Mouse (Mus musculus) cerebellum, postnatal 36 days (tissue): ENCODE results near the gene Trarg1.
"Not testable (repeated sequence)": the region's sequence is repeated elsewhere in the genome, so short reads cannot be mapped to it uniquely, and the experiment has no call there.

Experiments
- DNase-seq, 2 experiments: peaks; one replicate each; pipeline ENCODE4 v3.0.0; 2021 to 2022; ENCODE audit warnings: mixed read lengths in 2 of 2

The Trarg1 gene

DNA sequence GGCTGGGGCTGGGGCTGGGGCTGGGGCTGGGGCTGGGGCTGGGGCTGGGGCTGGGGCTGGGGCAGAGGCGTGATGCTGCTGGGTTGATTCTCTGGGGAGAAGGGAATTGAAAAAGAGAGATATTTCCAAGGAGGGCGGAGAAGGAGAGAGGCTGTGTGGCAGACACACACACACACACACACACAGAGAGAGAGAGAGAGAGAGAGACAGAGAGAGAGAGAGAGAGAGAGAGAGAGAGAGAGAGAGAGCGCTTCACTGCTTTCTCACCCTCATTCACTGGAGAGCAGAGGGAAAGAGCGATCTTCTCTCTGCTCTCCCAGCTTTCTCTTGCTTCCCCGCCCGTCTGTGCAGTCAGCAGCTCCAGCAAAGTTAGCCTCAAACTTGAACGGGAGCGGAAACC is at the start of gene Trarg1:
TSS of gene Trarg1 (plus strand) at position 301 of the 400 bp plus-strand sequence.
- not testable (repeated sequence) for DNase-seq

DNA sequence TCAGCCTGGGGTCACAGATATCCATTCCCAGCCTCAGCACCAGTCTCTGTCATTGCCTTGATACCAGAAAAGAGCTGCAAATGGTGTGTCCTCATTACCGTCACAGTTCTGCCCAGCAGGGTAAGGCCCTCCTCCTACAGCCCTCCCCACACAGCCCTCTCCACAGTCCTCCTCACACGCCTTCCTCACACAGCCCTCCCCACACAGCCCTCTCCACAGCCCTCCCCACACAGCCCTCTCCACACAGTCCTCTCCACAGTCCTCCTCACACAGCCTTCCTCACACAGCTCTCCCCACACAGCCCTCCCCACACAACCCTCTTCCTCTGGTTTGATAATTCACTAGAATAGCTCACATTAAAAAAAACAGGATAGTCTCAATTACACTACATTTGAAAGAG is 49.6 kb upstream of the Trarg1 start:
- no peak for DNase-seq

DNA sequence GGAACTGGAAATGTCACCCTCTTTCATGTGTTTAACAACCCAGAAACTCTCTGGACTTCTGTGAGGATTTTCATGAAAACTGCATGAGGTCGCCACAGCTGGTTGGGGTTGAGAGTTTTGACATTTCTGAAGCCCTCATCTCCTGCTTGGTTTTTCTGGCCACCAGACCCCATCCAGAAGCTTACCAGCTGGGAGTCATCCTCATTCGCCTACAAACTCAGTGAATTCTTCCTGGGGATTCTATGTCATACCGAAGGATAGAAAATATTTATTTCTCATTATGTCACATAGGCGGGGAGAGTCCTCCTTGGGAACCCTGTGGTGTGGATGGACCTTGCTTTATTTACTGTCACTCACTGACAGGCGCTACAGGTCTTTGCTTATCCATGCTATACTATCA is 49.1 kb upstream of the Trarg1 start:
- no peak for DNase-seq

DNA sequence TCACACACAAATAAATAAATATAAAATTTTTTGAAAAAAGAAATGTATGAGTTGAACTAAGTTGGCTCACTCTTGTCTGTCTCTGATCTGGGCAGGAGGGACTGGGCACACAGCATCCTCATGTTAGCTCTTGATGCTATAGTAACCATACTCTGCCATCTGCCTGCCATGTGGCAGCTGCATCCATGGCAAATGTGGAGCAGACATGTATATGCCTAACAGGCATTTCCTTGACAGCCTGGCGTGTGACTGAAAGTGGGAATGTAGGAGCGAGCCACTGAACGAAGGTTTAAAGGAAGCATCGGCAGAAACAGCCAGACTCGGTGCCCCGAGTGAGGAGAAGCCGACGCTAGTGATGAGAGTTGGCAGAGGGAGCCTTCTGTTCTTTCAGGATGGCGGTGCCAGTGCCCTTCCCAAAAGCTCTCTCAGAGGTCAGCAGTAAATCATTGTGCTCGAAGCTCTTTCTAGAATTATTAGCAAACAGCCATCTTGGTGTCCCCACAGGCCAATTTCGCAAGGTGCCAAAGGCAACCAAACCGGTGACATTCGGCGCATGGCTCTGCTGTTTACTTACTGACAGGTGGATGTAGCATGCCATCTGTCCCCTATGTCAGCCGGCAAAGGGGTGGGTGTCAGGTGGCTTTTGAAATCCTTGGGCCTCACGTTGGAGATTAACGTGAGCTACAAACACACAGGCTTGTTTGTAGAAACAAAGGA is 40.2 kb upstream of the Trarg1 start:
- peak; percentile 57 to 62 for DNase-seq

DNA sequence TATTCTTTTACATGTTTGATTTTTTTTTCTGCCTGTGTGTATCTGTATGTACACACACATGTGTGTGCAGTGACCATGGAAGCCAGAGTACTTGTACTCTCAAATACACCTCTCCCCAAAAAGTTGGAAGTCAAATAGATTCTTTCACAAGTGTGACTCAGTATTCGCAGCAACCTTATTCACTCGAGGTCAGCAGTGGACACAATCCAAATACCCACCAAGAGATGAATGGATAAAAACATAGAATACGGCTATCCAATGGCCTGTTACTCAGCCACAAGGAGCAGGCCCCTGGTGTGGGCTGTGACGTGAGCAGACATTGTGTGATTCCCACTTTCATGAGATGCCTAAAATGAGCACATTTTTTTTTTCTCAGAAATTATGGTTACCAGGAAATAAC is 39.4 kb upstream of the Trarg1 start:
- no peak for DNase-seq

DNA sequence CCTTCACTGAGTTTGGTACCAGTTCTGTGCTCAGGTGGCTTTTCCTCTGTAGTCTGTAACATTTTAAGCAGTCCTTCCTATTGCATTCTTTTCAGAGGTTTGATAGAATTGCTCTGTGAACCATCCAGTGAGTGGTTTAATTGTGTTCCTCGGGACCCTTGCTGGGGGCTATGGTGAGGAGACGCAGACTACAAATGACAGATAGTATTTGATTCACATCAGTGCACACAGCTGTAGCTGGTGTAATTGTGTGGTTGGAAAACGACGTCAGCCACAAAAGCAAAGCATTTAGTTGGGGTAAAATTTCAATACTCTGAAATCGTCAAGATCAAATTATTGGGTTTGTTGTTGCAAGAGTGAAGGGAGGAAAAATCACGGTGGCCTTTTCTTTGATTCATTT is 35.4 kb upstream of the Trarg1 start:
- no peak for DNase-seq

DNA sequence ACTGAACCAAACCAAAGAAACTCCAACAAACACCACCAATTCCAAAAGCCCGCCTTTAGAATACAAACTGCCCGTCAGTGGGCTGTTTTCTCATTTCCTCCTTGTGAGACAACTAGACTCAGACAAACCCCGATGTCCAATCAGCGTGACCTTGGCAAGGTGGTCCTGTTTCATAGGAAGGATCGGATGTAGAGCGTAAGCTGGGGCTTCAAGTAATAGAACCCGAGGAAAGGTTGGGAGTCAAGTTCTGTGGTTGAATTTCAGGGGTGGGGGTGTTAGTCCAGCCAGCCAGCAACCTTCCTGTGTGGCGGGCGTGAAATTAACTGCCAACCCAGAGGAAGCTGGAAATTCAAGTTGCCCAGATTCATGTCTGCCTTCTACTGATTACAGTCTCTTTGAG is 34.6 kb upstream of the Trarg1 start:
- DNase-seq, result no peak

DNA sequence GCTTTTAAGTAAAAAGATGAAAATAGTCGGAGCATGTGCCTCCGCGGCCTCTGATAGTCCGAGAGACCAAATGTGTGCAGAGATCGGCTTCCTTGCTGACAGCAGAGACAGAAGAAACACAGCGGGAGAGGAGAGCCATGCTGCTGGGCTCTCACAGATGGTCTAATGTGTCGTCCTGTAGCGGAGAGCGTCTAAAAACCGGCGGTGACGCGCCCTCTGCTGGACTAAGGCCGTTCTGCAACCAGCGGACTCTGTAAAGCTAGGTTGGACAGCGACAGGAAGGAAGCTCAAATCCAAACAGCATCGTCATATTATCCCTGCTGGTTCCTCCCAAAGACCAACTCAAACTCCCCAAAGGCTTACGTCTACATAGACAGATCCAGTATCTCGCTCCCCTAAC is 33.7 kb upstream of the Trarg1 start:
- DNase-seq, result peak; percentile 96 to 99

DNA sequence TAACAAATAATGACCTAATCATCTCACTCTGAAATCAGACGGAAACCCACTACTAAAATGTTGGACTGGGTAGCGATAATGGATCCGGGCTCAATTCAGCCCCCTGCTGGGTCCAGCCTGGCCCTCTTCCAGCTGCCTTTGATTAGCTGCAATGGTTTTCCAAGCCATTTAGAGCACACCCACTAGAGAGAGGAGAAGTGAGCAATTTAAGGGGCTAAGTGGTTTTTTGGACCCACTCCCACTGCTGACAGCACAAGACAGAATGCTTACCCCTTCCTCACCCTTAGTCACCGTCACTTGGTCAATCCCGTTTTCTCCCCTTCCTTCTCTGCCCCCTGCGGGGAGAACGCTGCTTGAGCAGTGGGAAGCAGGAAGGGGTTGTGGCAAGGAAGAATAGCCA is 32.5 kb upstream of the Trarg1 start:
- DNase-seq, result peak in 1 of 2 experiments; percentile 30

DNA sequence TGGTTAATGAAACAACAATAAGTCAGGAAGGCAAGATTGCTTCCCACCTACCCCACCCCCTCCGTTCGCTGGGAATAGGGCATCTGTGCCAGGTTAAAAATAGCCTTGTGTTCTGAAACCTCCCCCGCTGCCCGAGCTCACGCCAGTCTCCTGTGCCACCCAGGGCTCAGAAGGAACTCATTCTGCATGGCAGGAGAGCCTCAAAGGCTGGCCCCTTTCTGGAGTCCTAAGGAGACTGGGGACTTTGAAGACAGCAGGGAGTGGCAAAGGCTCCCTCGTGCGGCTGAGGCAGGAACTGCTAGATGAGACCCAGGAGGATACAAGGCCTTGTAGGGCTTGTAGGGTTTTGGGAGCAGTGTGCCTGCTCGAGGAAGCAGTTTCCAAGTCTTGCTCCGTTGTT is 32.1 kb upstream of the Trarg1 start:
- DNase-seq, result peak; percentile 76 to 80

DNA sequence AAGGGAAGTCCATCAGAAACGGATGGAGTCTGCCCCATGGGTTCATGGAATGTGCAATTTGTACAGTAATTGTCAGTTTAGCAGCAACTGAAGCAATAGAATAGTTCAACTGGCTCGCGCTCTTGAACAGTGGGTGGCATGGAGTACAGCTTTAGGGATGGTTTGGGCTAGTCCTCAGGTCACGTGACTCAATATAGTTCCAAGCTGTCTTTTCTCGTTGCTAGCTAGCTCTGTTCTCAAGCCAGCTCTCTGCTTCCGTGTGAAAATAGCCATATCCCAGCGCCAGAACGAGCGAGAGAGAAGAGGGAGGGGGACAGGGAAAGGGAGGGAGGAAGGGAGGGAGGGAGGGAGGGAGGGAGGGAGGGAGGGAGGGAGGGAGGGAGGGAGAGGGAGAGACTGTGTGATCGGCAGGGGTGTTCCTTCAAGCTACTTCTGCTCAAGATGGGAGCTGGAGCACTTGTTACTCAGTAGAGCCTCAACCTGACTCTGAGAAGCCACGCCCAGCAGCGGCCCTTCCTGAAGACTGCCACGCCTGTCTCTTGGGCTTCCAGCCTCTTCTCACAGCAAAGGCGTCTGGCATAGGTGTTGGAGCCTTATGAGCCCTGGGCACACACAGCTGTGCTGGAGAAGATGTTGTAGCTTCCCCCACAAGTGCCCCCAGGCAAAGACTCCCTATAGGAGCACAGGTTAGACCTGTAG is 28.6 kb upstream of the Trarg1 start:
- no peak for DNase-seq

DNA sequence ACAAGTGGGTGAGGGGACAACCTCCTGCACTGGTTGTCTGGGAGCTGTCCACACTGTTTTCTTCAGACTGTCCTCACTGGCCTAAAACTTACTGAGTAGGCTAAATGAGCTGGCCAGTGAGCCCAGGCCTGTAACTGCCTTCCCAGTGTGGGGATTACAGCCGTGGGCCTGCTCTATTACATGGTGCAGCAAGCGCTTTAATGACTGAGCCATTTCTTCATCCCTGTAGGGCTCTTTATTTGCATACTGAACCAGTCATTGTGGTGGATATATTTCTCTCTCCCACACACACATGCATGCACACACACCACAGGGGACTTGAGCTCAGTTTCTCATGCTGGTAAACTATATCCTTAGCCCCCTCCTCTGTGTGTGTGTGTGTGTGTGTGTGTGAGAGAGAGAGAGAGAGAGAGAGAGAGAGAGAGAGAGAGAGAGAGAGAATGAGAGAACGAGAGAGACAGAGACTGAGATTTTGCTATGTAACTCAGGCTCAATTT is 26.7 kb upstream of the Trarg1 start:
- DNase-seq, result no peak

DNA sequence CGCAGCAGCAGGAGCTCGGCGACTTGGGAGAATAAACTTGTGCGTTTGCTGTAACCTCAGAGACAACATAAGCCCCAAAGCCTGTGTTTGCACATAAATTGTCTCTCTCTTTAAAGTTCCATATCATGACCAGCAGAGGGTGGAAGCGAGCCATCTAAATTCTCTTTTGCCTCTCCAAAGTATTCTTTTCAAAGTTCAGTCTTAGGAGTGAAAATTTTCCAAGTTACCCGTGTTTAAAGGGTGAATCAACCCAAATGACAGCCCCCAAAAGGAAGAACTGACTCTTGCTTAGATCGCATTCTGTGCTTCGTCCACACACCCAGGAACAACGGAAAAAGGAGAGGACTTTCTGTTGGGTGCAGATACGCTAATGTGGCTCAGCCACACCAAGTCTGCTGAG is 24.5 kb upstream of the Trarg1 start:
- peak; percentile 51 to 70 for DNase-seq

DNA sequence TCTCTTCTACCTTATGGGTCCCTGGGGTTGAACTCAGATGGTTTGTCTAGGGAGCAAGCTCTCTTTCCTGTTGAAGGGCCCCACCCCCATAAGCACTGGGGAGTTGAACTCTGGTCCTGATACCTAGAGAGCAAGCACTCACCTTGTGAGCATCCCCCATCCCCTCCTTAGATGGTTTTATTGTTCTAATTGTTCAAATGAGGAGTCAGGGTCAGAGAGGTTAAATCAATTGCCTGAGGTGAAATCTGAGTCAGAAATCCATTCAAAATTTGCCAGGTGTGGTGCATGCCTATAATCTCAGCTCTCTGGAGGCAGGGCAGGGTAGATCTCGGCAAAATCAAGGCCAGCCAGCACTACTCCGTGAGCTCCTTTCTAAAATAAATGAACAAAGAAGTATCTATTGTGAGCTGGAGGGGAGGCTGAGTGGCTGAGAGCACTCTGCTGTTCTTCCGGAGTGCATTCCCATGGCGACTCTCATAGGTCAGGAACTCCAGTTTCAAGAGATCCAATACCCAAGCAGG is 22.1 kb upstream of the Trarg1 start:
- DNase-seq, result no peak

DNA sequence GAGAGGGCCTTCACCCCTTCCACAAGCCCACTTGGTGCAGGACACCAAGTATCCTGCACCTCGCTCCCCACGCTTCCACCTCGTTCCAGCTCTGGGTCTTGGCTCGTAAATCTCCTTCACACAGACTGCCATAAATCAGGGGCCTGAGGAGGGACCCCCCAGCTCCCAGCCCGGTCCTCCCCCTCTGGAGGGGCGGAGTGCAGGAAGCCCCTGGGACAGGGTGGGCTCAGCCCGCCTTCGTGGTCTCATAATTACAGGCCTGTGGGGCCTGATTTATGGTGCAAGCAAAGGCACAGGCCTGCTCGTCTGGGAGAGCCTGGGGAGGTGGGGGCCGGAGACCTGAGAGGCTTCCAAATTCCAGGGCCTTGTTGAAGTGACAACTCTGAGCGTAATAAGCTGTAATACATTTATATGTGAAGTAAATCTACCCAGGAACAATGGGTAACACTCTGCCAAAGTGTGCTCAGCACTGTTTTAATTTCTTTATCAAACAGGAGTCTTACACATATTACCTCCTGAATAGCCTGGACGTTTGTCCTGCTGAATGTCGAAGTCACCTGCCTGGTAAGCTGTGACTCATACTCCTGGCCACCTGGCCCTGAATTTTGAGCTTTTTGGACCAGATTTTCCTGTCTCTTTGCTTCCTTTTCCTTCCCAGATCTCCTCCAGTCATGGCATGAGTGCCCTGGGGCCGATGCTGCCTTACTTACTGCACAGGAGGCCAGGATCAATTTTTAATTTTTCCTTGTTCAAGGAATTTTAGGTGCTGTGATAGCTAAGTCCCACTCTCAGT is 20.3 kb upstream of the Trarg1 start:
- peak; percentile 38 to 58 for DNase-seq

DNA sequence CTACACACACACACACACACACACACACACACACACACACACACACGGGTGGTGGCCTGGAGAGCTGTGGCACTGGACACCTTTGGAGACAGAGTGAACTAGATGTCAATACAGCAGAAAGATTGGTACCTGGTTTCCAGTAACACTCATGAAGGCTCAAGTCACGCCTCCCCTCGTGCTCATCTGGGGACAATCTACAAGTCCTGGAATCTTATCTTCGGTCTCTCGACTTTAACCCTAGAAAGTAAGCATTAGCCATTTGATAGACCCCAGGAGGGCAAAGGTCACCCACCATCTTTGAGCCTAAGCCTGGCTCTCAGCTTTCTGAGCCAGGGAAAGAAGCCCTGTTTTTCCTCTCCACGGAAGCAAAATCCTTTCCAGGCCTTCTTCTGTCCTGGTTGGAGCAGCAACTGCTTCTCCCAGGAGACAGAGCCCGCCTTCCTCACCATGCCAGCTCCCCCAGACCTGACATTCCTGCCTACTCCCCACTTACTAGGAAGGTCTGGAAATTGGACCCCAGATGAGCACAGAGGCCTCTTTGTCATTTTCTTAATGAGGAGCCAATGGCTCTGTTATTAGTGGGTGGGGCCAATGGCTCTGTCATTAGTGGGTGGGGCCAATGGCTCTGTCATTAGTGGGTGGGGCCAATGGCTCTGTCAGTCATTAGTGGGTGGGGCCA is 17.7 kb upstream of the Trarg1 start:
- no peak for DNase-seq

DNA sequence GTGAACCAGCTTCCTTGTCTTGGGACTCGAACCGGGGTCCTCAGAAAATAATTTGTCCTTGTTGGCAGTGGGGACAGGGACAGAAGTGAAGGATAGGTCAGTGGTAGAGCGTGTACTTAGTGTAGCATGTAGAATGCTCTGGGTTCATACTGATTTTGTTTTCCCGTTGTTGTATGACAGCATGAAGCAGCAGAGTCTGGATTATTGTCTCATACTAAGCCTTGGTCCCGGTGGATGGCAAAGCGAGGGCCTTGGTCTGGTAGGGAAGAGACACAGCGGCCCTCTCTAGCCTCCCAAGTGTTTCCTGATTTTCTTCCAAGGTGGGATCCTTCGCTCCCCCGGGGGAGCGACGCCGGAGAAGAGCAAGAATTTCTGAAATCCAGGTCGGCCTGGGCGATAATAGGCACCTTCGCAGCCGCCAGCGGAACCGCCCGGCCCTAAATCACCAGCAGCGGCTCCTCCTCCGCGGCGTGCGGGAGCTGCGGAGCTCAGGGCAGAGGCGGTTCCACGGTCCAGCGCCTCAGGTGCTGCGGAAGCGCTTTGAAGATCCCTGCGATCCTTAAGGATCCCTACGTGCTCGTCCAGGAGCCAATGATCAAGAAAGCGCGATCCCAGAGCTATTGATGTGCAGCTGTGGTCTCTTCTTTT is 13.5 kb upstream of the Trarg1 start:
- peak; percentile 45 to 52 for DNase-seq

DNA sequence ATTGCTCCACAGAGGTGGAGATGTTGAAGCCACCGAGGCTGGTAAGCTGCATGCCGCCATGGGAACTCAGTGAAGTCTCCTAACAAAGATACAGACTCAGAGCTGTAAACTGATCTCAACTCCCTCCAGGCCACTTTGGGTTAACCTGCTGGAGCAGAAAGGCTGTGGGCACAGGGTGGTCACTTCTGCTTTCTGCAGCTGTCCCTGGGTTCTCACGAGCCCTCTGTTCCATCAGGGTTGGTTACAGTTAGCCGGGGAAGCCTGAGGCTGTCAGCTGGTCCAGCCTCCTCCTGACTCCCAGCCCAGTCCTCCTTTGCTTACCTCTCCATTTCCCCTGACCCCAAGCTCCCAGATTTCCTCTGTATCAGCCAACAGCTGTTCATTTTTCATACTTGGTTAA is 11.8 kb upstream of the Trarg1 start:
- no peak for DNase-seq

DNA sequence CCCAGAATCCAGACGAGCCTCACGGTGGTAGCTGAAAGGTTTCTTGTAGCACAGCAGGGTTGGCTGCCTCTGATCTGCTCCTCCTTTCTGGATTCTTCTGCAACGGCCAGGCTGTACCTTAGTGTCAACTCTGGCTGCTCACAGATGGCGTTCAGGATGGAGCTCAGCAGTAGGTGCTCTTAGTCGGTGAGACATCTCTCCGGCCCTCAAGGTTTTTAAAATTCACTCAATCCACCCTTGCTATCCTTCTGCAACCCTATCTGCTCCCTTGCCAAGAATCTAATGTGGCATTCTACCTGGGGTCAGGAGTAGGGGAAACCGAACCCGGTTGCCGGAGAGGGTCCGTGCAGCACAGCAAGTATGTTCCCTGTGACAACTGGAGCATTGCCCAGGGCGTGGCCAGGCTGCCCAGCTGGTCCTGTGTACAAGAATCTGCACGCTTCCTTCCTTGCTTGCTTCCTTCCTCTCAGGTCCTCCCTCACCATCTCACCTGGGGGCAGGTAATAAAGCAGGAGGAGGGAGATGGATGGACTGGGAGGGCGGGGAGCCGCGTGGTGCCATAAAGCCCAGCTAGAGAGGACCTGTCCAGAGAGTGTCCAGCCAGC is 7.6 kb upstream of the Trarg1 start, which contains the start of gene Bhlha9:
TSS of gene Bhlha9 (plus strand) at position 600 of the 605 bp plus-strand sequence.
- DNase-seq, result peak; percentile 64 to 75

DNA sequence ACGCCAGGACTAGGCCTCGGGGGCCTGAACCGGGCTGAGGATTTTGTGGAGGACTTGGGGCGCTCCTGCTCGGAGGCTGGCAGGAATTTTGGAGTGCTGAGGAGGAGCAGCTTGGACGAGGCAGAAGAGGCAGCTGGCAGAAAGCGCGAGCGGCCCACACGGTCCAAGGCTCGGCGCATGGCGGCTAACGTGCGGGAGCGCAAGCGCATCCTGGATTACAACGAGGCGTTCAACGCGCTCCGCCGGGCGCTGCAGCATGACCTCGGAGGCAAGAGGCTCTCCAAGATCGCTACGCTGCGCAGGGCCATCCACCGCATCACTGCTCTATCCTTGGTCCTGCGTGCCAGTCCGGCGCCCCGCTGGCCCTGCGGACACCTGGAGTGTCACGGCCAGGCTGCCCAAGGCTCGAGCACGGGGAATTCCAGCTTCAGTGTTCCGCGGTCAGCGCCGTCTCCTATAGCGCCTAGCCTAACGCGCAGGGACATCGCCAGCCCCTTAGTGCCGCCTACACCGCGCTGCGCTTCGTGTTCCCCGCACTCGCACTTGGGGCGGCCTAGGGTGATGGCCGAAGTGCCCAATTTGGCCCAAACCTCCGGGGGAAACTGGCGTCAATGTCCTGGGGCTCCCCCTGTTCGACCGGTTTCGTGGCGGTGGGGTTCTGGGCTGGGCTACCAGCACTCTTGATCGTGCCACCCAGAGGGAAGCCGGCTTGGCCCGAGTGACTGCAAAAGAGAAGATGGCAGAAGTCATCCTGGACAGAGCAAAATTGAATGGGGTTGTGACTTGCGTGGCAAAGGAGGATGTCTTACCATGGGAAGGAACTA is 6.8 kb upstream of the Trarg1 start:
- DNase-seq, result peak in 1 of 2 experiments; percentile 63

DNA sequence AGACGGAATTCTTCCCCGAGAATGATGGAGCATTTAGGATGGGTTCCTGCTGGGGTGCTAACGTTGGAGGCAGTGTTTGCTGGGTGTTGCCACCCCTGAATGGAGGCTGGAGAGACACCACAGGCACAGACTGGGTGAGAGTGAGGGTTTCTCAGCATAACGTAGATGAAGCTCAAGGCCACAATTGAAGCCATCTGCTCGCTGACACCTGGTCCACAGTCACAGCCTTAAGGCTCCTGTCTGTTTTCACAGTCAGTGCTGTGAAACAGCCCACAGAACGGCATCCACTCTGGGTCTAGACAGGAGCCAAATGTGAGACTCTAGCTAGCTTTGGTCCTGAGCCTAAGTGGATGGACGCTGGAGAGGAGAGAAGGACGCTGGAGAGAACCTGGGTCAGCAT is 5.4 kb upstream of the Trarg1 start:
- DNase-seq, result peak; percentile 18 to 31
